Mouse (Mus musculus): ENCODE results near the gene Cyb5d2.

GRCm38 (mm10) chr11:72771461-72771860 is 24.5 kb downstream of the Cyb5d2 start:
- TF ChIP-seq CTCF (IDR thresholded peaks at IDR 0.05; ENCODE audit: low read depth) (no peak), EP300 (IDR thresholded peaks at IDR 0.05; ENCODE audit: low read depth) (no peak)

Measured in liver, postnatal 0 days (tissue).